Mouse (Mus musculus): Measurements from ENCODE around the gene Ralgds. TPM values are rescaled to one million over a fixed set of nuclear protein-coding genes. Genes with fewer than 3 reads are reported as not detected.

Ralgds gene
- total RNA-seq, 2 experiments from 2014 or later, result 23.9 to 26.0 TPM

DNA sequence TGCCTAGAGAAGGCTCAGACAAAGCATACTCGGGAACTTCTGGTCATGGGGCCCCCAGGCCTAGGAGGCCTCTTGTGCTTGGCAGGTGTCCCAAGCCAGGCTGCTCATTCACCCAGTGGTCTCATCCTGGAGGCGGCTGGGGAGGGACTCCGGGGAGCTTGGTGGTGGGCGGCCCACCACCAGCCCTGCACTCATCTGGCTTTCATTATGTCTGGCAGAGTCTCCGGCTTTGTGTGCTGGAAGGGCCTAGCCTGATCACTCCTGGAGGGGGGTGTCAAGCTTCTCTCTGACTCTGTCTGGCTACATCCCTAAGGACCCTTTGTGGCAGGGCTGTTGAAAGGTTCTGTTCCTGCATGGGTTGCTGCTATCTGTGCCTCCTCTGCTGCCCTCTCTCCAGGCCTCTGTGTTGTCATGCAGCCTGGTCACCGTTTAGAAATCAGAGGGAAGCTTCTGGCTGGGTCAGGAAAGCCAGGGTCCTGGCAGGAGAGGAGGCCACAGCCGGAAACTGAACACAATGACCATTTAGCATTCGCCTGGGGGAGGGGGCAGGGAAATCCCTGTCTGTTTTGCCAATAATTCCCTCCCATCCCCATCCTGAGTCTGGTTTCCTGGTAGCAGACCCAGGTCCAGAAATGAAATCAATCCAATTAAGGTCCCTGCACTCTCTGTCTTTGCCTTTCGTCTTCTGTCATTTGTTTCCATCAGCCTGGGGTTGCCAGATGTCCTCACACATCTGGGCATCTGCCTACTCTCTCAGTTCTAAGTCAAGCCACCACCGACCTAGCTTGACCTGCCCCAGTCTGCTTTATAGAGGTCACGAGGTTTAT, 21.7 kb downstream of the Ralgds start:
- peak; percentile 70 for DNase-seq

DNA sequence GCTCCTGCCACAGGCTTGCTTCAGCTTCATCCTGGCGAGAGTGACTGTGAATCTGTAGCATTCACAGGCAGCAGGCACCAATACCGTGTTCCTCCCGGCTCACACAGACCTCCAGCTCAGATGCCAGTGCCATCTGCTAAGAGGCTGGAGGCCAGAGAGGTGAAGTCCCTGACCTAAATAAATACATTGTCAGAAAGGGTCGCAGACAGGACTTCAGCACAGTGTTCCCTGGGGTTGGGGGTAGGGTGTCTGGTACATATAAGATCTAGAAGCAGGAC, 22.3 kb downstream of the Ralgds start:
- no peak for DNase-seq

DNA sequence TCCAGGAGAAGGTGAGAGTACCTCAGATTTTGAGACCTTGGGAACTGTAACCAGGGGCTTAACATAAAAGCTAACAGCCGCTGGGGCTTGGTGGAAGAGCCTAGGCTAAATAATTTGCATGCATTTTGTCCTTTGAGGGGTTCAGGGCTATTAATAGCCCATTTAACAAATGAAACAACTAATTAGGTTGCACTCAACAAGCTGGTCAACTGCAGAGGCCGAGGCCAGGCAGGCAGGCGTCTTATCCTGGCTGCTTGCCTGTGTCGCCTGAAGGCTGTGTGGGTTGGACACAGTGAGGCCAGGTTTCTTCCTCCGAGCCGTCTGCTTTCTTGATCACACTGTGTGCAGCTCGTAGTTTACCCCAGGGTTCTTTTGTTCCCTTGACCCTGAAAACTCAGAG, 22.7 kb downstream of the Ralgds start:
- peak; percentile 44 for DNase-seq

DNA sequence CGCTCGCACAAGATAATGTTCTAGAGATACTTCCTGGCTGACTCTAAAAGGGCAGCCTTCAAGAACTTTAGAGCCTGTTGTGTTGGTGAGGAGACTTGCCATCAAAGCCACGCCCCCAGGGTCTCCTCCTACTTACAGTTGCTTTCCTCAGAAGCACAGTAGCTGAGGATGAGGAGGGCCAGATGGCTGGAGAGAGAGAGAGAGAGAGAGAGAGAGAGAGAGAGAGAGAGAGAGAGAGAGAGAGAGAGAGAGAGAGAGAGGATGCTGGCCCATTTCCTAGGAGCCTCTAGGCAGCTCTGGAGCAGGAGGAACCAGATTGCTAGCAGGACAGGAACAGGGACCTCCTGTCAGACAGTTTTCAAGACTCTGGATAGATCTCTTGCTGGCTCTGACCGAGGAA, 23.2 kb downstream of the Ralgds start:
- DNase-seq, result peak; percentile 42

DNA sequence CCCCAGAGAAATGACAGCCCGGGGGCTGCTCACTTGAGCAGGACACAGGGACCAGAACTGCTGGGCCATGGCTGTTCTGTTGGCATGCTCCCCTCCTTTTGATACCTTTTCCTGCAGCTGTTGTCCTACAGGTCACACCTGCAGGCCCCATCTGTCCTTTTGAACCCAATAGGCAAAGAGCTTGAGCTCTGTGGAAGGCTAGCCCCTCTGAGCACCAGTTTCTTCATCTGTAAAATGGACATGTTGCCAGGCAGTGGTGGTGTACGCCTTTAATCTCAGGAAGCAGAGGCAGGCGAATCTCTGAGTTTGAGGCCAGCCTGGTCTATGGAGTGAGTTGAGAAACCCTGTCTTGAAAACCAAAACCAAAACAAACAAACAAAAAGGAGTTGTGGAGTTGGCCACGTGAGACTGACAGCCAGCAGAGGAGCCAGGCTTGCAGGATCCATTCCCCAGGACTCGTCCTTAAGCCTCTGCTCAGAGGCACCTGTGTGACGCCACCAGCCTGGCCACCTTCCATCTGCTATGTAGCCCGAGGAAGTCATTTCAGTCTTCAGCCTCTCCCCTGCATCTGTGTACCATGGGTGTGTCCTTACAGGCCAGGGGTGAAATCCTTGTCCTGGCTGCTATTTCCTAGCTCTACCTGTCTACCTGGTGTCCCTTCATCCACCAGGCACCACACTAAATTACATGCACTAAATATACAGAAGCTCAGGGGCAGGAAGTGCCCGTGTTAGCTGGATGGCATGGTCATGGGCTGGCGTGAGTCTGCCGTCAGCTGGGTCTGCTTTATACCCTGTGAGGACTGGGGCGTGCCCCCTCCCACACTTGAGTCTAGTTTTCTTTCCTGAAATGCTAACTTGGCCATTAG, 24.1 kb downstream of the Ralgds start:
- no peak for DNase-seq

- DNase-seq, result no peak
These were observed 24.7 kb downstream of the Ralgds start for GRCm38 (mm10) chr2:28537634-28537920.

DNA sequence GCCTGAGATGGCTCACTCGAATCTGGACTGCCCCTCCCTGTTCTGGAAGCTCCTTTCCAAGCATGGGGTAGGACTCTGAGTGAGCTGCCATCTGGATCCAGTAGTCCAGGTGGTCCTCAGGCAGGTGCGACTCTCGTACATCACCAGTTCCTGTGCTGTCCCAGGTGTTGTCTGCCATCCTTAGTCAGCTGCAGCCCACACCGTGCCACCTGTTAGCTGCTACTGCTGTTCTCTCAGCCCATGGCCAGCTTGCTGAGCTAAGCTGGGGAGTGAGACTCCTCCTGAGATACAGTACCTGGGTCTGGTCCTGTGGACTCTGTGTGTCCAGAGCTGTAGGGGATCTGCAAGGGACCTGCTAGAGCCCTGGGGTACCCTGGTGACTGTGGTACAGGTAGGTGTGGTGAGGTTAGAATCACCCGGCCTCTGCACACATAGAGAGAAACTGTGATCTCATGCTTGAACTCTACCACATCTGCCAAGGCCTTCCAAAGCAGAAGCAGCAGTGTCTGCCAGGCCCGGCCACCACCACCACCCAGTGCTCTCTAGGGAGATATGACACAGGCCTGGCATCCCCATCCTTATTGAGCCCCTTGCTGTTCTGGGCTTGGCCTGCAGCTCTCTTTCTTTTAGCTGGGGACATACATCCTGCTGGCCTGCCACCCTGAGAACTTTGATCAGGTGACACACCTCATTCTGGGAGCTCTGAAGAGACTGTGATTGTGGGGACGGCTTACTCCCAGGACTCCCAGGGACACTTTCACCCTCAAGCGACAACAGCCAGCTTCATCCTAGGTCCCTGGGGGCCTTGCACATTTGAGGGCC, 25.3 kb downstream of the Ralgds start:
- DNase-seq, result no peak

DNA sequence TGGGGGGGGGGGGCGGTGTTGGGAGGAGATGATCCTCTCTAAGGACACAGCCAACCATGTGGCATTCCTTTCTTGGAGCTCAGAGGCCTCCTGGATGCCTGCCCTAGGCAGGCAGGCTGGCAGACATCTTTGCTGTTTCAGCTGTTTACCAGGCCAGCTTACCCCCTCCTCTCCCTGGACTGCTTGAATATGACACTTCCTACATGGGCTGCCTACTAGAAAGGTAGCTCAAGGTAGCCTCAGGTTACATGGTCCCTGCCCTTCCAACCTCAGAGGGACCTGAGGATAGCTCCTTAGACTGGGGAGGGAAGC, 25.8 kb downstream of the Ralgds start:
- DNase-seq, result no peak

GRCm38 (mm10) chr2:28539206-28539605, 26.3 kb downstream of the Ralgds start:
- peak; percentile 78 for DNase-seq

- no peak for DNase-seq
These were observed 27.0 kb downstream of the Ralgds start for GRCm38 (mm10) chr2:28539949-28540348.

DNA sequence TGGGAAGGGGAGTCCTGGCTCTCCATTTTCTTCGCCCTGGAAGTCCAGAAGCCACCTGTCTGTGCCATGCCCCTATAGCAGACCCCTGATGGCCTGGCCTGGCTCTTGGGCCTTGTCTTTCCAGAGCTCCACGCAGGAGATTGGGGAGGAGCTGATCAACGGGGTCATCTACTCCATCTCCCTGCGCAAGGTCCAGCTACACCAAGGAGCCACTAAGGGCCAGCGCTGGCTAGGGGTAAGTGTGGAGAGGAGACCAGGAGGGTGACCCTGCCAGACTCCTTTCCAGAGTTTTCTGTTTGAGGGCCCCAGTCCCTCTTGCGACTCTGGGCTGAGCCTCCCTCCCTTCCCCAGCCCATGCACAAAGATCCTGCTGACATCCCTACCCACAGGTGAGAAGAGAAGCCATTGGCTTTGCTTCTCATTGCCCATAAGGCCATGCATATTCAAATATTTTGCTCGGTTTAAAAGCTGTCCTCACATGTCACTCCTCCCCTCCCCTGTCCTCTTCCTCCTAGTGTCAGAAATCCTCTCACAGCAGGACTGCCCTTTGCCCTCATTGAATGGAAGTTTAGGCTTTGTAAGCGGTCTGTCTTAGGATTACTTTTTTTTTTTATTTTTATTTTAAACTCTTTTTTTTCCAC, 27.8 kb downstream of the Ralgds start:
- no peak for DNase-seq

DNA sequence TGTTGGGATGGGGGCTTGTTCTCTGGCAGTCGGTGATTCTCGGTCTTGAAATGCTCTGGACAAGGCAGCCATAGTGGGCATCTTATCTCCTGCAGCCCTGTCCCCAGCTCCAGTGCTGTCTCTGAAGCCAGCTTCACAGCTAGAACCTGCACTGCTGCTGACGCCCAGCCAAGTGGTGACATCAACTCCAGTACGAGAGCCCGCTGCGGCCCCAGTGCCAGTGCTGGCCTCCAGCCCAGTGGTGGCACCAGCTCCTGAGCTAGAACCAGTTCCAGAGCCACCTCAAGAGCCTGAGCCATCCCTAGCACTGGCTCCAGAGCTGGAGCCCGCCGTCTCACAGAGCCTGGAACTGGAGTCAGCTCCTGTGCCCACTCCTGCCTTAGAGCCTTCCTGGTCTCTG, 31.0 kb downstream of the Ralgds start:
- no peak for DNase-seq

- DNase-seq, result no peak
These were observed 33.1 kb downstream of the Ralgds start for GRCm38 (mm10) chr2:28545976-28546375.

DNA sequence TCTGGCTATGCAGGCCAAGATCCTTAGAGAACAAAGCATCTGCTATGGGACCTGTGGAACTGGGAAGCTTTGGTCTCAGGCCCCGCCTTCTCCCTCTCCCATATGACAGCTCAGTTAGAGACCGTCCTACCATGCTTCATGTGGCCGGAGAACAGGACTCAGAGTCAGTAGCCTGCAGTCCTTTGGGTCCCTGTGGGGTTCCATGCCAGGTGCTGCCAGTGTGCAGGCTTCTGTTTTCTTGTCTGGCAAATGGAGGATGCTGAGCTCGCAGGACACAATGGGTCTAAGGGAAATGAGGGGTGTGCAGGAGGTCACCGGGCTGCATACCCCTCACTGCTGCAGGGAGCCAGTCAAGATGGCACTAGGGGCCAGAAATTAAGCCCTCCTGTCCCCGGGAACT, 33.6 kb downstream of the Ralgds start:
- DNase-seq, result no peak

- DNase-seq, result peak; percentile 92
These were observed 34.6 kb downstream of the Ralgds start for GRCm38 (mm10) chr2:28547237-28548172.

DNA sequence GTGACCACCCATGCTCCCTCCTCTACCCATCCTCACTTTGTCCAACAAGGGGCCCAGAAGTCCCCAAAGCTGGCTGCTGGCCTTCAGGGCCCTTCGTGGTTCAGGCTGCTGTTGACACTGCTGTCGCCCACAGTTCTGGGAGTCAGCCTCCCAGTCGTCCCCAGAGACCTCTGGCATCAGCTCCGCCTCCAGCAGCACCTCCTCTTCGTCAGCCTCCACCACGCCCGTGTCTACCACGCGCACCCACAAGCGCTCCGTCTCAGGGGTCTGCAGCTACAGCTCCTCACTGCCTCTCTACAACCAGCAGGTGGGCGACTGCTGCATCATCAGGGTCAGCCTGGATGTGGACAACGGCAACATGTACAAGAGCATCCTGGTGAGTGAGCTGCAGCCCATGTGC, 36.2 kb downstream of the Ralgds start:
- DNase-seq, result no peak

DNA sequence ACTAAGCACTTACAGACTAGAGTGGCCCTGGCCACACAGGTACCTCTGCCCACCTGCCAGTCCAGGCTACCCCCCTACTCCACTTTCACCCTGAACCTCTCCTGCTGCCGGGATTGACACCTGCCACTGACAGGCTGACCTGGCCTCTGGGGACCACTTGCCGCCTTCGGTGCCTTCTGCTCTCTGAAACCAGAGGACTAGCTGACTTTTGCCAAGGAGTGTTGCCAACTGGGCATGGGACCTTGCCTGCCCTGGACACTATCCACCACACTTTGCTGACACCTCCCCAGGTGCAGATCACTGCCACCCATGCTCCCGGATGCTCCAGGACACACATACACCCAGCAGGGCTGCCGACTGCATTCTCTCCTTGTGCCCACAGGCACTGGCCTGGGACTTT, 39.4 kb downstream of the Ralgds start:
- DNase-seq, result no peak

DNA sequence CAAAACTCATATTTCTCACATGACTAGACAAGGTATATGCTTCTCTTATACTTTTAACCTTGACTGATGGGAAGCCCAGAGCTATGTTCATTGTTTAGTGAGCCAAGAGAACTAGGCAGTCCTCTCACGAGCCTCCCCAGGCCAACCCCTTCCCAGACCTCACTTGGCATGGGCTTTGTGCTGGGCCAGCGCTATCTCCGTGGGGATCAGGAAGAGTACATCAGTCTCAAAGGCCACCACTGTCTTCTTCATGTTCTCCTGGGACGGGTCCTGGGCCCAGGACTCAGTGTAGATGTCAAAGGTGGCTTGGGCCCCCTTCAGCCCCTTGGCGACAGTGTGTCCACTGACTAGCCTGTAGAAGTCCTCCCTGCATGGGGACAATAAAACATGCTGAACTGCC, 44.5 kb downstream of the Ralgds start:
- DNase-seq, result no peak

GRCm38 (mm10) chr2:28563303-28563702, 50.4 kb downstream of the Ralgds start, which contains the start of gene Cel:
Cel (minus strand) TSS chr2:28563403.
- DNase-seq, result no peak

- no peak for DNase-seq
These were observed 50.9 kb downstream of the Ralgds start for GRCm38 (mm10) chr2:28563830-28564229.

DNA sequence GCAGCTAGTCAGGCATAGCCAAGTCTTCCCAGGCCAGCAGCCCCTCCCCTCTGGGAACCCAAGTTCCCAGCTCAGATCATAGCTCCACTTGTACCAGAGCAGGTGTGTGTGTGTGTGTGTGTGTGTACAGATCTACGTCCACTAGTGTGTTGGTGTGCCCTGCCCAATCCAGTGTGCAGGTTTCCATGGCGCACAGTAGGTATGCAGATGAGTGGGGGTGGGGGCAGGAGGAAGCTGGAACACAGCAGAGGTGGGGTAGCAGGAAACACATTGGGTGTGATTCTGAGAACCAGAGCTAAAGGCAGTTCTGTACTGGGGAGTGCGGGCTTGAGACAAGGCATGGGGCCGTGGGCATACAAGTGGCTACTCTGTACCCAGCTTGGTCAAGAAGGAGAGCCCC, 51.5 kb downstream of the Ralgds start:
- DNase-seq, result no peak

DNA sequence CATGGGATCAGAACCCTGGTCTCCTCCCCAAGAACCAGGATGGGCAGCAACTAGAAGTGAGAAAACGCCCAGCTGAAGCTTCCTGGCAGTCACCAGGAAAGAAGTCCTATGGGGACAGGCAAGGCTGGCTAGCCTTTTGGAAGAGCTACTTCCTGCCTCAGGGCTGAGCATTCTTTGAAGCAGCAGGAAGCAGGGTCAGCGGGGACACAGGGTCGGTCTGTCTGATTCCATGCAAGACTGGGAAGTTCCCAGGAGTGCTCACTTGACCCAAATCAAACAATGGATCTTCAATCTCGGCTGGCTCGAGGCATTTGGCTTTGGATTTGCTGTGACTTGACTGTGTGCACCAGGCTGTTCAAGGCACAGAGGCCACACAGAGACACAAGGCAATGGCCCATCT, 53.6 kb downstream of the Ralgds start:
- DNase-seq, result peak; percentile 31
